Mouse (Mus musculus) testis, postnatal 10 days (tissue): ENCODE measurements at regions not wholly inside any gene's neighbourhood (a gene's known extent, or its start where the extent isn't known, plus 50 kb on each side); places are given as distances from the start of the nearest gene placed in this dataset.
"Not testable (repeated sequence)": the region's sequence is repeated elsewhere in the genome, so short reads cannot be mapped to it uniquely, and the experiment has no call there.

Experiments used
- DNase-seq: peaks from one replicate; pipeline ENCODE4 v3.0.0; 2021; ENCODE audit warnings: low spot score

- DNase-seq, result no peak
Measured at GRCm38 (mm10) chr5:118459391-118459792, 101.1 kb upstream of the Med13l start.

- no peak for DNase-seq
Measured at GRCm38 (mm10) chr5:118461967-118462366, 98.5 kb upstream of the Med13l start.

GRCm38 (mm10) chr5:118464931-118465801 lies 95.3 kb upstream of the Med13l start:
- peak; percentile 71 for DNase-seq

- no peak for DNase-seq
Measured at GRCm38 (mm10) chr5:118465991-118466750, 94.3 kb upstream of the Med13l start.

- no peak for DNase-seq
Measured at GRCm38 (mm10) chr5:118468739-118469138, 91.7 kb upstream of the Med13l start.

GRCm38 (mm10) chr5:118471569-118471968 lies 88.9 kb upstream of the Med13l start:
- DNase-seq, result no peak

- no peak for DNase-seq
Measured at GRCm38 (mm10) chr5:118472291-118472690, 88.2 kb upstream of the Med13l start.

- DNase-seq, result no peak
Measured at GRCm38 (mm10) chr5:118473128-118473730, 87.2 kb upstream of the Med13l start.

- DNase-seq, result no peak
Measured at GRCm38 (mm10) chr5:118476597-118476996, 83.9 kb upstream of the Med13l start.

GRCm38 (mm10) chr5:118477131-118478119 lies 83.1 kb upstream of the Med13l start:
- no peak for DNase-seq

- peak; percentile 65 for DNase-seq
Measured at GRCm38 (mm10) chr5:118478120-118478768, 82.2 kb upstream of the Med13l start.

GRCm38 (mm10) chr5:118480000-118480399 lies 80.5 kb upstream of the Med13l start:
- no peak for DNase-seq

DNA sequence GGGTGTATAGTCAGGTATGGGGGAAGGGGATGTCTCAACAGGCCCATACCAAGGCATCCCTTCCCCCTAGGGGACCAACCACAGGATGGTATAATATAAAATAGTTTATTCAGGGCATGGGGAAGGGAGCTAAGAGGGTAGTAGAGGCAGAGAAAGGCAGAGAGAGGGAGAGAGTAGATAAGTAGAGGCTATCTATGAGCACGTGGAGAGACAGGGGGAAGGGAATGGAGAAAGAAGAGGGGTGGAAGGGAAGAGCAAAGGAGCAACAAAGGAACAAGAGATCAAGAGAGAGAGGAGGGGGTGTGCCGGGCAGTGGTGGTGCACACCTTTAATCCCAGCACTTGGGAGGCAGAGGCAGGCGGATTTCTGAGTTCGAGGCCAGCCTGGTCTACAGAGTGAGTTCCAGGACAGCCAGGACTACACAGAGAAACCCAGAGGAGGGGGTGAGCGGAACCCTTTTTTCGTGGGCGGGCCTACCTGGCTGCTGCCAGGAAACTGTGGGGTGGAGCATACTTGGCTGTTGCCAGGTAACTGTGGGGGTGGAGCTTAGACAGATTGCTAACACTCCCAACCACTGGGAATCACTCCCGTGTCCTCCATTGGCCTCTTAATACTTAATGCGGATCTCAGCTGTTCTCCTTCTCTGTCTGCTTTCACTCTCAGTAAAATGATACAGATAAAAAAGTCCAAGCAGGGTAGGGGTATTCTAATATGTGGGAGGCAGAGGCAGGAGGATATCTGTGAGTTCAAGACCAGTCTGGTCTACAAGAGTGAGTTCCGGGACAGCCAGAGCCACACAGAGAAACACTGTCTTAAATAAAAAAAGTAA lies 79.3 kb upstream of the Med13l start:
- DNase-seq, result no peak

GRCm38 (mm10) chr5:118481794-118482049 lies 78.8 kb upstream of the Med13l start:
- DNase-seq, result no peak

- no peak for DNase-seq
Measured at GRCm38 (mm10) chr5:118482598-118482997, 77.9 kb upstream of the Med13l start.

- no peak for DNase-seq
Measured at GRCm38 (mm10) chr5:118483001-118483400, 77.5 kb upstream of the Med13l start.

DNA sequence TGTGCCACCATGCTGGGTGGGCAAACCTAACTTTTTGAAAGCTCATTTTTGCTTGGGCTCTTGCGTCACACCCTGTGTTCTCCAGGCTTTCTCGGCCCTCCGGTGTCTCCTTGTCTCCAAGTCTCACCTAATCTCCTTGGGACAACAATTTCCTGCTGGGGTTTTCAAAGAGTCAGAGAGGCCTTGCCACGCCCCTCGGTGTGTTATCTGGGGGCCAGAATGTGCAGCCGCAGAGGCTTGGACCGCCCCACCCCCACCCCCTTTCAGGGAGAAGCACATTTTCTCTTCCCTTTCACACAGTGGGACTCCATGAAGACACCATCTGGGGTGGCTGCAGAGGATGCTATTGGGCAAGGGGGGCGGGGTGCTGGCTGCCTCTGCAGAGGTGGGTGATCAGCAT lies 76.9 kb upstream of the Med13l start:
- DNase-seq, result no peak

DNA sequence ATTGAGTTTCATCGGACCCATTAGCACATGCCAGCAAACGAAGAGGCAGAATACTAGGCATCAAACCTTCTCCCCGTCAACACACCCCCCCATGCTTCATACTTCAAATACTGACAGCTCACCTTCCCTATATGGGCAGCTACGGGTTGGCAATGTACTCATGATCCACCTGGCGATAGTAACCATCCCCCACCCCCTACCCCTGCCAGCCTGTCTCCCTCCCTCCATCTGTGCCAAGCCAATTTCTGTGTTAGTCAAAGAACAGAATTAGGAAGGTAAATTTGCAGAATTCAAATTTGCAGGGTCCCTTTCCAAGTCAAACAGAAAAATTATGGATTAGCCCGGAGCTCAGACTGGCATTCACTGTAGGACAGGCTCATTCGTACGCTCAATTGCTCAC lies 75.3 kb upstream of the Med13l start:
- no peak for DNase-seq

DNA sequence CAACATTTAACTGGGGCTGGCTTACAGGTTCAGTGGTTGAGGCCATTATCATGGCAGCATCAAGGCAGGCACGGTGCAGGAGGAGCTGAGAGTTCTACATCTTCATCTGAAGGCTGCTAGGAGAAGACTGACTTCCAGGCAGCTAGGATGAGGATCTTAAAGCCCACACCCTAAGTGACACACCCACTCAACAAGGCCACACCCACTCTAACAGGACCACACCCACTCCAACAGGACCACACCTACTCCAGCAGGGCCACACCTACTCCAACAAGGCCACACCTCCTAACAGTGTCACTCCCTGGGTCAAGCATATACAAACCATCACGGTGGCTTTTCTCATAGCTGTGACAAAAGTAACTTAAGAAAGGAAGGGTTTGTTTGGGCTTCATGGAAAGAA lies 68.0 kb upstream of the Med13l start:
- DNase-seq, result not testable (repeated sequence)
